Mouse (Mus musculus) liver, embryonic 14.5 days (tissue): ENCODE results near the gene Syt1.

Source experiments
- CTCF ChIP-seq: IDR thresholded peaks from 2 replicates; pipeline ENCODE4 v1.5.1; 2016; ENCODE audit warnings: antibody characterized with exemption, low read depth, control low read depth
- EP300 ChIP-seq: IDR thresholded peaks from 2 replicates; pipeline ENCODE4 v1.6.1; 2016; ENCODE audit warnings: antibody characterized with exemption, low read depth

GRCm38 (mm10) chr10:108636086-108636485 is 374.7 kb downstream of the Syt1 start:
- TF ChIP-seq CTCF (no peak), EP300 (no peak)
